Mouse (Mus musculus) hindlimb bud, embryonic 11.5 days (tissue): ENCODE measurements around the gene Slc30a4.

ENCODE experiments used
- DNase-seq: peaks from one replicate; pipeline ENCODE4 v3.0.0-alpha.2; 2012; ENCODE audit warnings: low read depth, low spot score; ENCODE audit errors: extremely low spot score

Slc30a4 gene

GRCm38 (mm10) chr2:122702181-122703036, at the start of gene Slc30a4:
Gene Slc30a4, minus strand, starts transcription at chr2:122702663.
- DNase-seq, result no peak

- no peak for DNase-seq
Measured at GRCm38 (mm10) chr2:122746461-122746860, 44.0 kb upstream of the Slc30a4 start.

- no peak for DNase-seq
Measured at GRCm38 (mm10) chr2:122739023-122739422, 36.6 kb upstream of the Slc30a4 start.

DNA sequence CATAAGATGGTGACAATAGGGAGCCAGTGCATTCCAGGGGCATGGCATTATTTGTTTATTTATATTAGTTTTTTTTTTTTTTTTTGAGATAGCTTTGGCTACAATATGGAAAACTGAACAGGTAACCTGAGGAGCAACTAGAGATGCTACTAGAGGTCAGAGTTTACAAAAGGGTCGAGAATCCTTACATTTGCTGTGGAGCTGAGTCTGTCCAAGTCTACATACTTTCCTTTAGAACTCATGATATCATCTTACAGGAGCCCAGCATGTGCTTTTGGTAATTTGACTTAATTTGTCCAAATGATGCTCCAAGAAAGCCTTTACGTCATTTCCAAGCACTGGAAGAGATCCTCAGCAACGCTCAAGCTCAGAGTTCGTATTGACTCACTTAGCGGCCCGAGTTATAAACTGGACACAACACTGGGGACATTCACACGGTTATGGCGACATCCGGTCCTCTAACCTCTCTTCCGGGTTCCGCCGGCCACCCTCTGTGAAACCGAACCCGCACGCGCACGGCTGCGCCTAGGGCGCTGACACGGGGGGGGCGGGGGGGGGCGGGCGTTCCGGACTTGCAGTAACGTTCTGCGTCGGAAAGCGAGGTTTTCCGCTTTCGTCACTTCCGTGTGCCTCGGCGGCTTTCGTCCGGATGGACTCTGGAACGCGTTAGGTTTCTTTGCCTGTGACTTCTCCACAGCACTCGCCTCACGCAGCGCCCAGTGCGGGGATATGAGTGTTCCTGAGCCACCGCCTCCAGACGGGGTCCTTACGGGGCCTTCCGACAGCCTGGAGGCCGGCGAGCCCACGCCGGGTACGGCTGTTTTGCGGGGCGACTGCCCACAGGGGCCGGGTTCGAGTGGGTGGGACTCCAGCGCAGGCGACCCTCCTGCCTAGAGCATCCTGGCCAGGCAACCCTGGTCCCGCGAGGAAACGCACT, 35.7 kb upstream of the Slc30a4 start, which contains the start of gene Bloc1s6:
Gene Bloc1s6 (plus strand): TSS at position 610 of the 937 bp plus-strand sequence.
- DNase-seq, result peak; percentile 90

GRCm38 (mm10) chr2:122731456-122731855, 29.0 kb upstream of the Slc30a4 start:
- DNase-seq, result no peak

- DNase-seq, result no peak
Measured at GRCm38 (mm10) chr2:122725604-122726003, 23.1 kb upstream of the Slc30a4 start.

DNA sequence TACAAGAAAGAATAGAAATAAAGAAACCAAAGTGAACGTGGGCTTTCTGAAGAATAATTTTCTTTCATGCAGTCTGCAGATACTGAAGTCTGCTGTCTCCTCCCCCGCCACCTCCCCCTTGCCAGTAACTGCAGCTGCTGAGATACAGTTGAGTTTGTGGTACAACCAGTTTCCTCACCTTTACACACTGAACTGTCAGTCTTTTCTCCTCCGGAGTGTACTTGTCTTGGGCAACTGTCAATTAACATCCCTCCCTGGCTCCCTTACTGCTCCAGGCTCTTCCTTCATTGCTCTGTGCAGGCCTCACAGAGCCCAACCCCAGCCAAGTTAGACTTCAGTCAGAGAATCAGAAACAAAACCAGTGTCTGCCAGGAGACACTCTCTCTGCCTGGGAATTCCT, 18.1 kb upstream of the Slc30a4 start:
- no peak for DNase-seq

GRCm38 (mm10) chr2:122719232-122719631, 16.8 kb upstream of the Slc30a4 start:
- DNase-seq, result no peak

DNA sequence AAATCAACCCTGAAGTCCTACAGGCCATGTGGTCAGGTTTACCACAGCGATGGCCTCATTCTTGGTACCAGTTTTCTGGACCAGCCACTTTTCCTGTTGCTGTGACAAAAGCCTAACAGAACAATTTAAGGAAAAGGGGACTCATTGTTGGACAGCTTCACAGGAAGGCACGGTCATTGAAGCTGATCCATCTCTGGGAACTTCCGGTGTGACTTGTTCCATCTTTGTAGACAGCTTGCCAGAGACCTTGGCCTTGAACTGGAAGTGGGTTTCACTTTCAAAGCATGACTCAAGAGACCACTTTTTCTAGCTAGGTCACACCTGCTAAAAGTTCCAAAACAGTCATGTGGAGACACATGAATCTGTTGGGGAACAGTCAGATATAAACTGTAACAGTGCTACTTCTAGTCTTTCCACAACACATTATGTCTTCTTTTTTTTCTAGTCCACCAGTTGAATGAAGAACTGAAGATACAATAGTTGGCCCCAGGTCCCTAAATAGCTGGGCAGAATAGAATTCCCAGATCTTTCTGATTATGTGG, 13.9 kb upstream of the Slc30a4 start:
- no peak for DNase-seq

DNA sequence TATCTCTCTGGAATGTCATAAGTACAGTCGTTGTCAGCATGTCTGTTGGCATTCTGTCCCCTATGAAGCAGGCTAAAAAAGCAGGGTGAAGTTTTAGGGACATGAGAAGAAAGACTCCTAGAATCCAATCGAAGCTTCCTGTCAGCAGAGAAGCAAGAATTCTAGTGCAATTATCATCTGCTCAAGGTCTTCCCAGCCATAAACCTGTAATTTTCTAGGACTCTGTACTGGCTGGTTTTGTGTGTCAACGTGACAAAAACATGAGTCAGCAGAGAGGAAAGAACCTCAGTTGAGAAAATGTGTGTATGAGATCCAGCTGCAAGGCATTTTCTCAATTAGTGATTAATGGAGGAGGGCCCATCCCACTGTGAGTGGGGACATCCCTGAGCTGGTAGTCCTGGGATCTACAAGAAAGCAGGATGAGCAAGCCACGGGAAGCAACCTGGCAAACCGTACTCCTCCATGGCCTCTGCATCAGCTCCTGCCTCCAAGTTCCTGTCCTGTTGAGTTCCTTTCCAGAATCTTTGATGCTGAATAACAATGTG, 12.8 kb upstream of the Slc30a4 start:
- no peak for DNase-seq

GRCm38 (mm10) chr2:122712848-122713247, 10.4 kb upstream of the Slc30a4 start:
- DNase-seq, result no peak

DNA sequence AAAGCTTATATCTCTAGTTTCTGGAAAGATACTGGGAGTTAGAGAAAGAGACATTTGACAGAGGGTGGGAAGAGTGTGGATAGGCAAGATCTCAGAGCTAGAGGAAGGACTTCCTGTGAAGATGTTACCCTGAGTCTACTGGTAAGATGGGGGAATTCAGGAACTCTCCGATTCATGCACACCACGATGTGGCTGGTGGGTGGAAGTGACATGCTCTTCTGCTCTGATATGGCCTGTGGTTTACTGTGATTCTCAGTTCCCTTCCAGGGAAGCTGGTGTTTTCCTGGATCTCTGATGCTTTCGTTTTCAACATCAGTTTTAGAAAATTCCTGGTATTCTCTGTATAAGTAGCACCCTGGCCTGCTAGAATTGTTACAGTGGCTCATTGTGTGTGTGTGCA, 9.4 kb upstream of the Slc30a4 start:
- DNase-seq, result no peak

DNA sequence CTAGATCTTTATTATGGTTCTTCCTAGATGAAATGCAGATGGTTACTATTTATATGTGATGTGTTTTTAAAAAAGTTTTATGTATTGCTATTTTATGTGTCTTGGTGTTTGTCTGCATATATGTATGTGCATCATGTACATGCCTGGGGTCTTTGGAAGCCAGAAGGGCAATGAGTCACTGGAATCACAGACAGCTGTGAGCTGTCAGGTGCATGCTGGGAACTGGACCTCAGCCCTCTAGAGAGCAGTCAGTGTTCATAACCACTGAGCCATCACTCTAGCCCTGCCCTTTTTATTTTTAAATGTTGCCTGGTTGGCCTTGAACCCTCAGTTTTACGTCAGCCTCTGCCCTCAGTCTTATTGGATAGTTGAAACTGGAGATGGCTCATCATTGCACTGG, 6.7 kb upstream of the Slc30a4 start:
- no peak for DNase-seq

- DNase-seq, result no peak
Measured at GRCm38 (mm10) chr2:122708080-122708479, 5.6 kb upstream of the Slc30a4 start.

DNA sequence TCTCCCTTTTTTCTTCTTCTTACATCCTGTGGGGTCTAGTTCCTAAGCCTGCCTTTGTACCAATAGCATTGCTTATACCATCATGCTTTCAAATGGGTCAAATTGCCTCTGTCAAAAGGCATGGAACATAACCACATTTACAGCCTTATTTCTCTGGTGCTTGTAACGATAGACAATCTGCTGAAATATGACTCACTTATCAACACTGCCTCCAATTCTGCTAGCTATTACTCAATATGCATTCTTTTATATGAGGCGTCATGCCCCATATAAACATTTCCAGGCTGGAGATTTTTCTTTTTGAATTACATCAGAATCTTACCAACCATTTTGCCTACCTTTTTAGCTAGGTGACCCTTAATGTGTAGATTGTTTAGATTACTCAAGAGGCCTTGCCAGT, 2.1 kb upstream of the Slc30a4 start:
- no peak for DNase-seq

DNA sequence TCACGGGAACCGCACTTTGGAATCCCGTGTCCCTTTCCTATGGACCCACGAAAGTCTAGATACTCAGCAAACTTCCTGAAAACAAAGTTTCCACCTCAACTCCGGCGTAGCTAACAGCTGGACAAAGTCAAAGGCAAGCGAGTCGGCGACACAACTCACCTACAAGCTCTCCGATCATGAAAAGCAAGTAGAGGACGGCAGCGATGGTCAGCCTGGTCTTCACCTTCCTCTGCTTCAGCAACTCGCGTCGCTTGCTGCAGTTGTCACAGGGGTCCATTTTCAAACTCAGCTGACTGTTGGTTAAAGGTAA, 637 bp downstream of the Slc30a4 start:
- no peak for DNase-seq

DNA sequence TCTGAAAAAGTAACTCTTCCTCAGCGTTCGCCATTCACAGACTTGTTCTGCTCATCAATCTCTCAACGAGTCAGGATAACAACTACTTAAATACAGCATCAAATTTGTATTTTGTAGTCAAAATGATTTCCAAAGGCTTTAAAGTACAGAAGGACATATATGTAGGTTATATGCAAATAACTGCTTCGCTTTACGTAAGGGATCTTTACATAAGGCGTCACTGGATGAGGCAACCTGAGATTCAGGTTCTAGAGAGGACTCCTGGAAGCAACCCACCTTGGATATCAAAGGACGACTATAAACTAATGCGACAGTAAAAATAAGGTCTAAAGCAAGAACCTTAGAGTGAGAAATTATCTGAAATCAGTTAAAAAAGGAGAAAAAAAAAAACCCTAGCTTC, 1.5 kb downstream of the Slc30a4 start:
- no peak for DNase-seq

DNA sequence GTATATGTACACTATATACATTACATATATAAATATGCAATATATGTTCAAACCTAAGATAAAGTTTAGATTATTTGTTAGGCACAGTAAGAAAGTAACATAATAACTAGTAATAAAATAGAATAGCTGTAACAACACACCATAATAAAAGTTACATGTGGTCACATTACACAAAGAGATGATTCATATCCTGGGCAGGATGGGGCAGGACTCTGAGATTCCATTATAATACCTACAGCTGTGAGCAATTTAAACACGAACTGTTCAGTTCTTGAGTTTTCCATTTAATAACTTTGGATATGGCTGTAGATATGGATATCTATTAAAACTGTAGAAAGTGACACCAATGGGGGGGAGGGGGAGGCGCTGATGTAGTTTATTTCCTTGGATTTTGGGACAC, 4.9 kb downstream of the Slc30a4 start:
- DNase-seq, result no peak

DNA sequence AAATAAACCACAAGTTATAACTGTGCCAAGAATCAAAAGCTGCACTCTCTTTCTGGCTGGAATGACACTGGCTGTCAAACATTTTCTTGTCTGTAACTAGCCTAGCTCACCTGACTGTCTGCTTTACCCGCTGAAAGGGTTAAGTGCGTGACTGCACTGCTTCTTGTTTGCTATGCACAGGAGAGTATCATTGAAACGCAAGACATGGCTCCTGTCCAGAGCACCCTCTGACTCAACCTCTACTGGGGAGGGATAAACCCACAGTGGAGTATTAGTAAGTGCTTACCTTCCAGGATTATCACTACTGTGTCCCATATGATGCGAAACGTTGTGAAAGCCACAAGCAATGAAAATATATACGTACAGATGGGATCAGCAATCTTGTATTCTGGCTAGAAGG, 15.8 kb downstream of the Slc30a4 start:
- no peak for DNase-seq

DNA sequence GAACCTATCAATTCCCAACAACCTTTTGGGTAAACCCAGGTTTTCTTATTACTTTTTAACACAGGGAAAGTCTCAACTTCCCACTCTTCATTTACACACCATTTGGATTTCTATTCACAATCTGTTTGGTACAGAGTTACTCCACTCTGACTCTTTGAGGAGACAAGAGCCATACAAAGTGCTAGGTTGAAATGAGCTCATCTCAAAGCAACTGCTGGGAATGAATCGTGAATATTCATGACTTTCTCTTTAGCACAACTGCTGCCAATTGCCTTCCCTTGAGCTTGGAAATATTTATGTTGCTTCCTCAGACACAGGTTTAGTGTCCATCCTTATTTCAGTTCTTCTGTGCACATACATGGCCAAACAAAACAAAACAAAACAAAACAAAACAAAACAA, 18.8 kb downstream of the Slc30a4 start:
- no peak for DNase-seq

DNA sequence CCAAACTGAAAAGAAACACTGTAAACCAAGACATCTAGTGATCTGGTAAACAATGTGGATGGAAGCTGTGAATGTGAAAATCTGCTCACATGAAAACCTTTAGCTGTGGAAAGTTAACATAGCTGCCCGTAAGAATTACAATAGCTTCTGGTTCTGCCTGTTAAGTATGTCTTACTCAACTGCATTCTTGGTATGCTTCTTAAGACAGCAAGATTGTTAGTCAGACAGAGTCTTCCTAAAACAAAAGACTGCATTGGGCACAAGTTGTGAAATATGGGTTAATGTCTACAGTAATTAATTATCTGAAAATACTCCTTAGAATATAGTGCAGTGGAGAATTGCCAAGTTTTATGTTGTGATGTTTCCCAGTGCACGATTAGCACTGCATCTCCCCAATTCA, 19.9 kb downstream of the Slc30a4 start:
- DNase-seq, result no peak
